Mouse (Mus musculus): ENCODE measurements around the gene Fhdc1.

DNA sequence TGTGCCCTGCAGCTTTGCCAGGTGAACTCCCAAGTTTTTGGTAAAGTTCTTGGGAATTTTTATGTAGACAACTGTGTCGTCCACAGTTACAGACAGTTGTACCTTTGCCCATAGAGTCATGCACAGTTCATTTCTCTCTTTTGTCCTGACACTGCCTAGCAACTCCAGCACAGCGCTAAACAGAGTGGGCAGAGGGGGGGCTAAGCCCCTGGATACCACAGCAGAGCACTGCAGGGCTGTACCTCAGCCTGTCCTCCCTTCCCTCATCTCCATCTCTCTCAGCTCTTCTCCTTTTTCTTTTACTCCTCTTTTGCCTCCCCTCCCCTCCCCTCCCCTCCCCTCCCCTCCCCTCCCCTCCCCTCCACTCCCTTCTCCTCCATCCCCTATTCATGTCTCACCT is 77.5 kb downstream of the Fhdc1 start:
- TF ChIP-seq POLR2A (IDR thresholded peaks at IDR 0.05; ENCODE audit: borderline replicate concordance, insufficient read depth, low read length), result no peak
- TF ChIP-seq CTCF (IDR thresholded peaks at IDR 0.05; ENCODE audit: borderline replicate concordance, insufficient read depth, low read depth, low read length), result no peak

Measured in cerebellum, adult 2 months (tissue).